Mouse (Mus musculus): ENCODE measurements around the gene Ppil2.

The Ppil2 gene

GRCm38 (mm10) chr16:17096938-17097337, 14.1 kb downstream of the Ppil2 start:
- no peak for DNase-seq

DNA sequence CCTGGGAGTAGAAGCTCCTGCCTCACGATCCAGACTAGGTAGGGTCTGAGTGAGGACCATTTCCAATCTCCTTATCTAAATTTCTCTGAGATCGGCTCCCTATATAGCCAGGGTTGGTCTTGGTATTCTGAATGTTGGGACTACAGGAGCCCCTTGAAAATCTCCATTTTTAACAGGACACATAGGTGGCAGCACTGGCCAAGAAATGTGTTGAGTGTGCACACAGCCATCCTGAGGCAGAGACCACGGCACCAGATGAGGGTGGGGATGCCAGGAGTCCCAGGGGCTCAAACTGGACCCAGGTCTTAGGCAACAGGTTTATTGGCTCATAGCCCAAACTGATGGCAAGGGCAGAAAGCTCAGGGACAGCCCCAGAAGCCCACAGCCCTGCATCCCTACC, 22.7 kb downstream of the Ppil2 start:
- peak in 1 of 2 experiments; percentile 17 for DNase-seq

- DNase-seq = no peak
Observed at GRCm38 (mm10) chr16:17086669-17087193, 24.3 kb downstream of the Ppil2 start.

- DNase-seq = no peak
Observed at GRCm38 (mm10) chr16:17086241-17086640, 24.8 kb downstream of the Ppil2 start.

DNA sequence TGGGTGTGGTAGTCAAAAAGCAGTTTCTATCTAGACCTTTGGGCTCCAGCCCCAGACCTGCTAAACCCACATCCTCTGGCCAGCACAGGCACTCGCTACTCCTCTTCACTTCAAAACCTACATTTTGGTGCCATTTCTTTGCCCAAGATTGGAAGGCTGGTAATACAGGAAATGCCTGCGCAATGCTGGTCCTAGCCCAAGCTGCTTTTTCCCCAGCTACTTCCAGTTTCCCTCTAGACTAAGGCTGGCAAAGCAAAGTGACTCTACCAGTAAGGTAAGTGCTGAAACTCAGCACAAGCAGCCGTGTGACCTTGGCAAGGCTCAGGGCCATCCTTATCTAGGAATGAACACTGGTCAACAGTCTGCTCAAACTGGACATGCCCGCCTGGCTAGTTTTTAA, 25.4 kb downstream of the Ppil2 start:
- DNase-seq = peak in 1 of 2 experiments; percentile 37

DNA sequence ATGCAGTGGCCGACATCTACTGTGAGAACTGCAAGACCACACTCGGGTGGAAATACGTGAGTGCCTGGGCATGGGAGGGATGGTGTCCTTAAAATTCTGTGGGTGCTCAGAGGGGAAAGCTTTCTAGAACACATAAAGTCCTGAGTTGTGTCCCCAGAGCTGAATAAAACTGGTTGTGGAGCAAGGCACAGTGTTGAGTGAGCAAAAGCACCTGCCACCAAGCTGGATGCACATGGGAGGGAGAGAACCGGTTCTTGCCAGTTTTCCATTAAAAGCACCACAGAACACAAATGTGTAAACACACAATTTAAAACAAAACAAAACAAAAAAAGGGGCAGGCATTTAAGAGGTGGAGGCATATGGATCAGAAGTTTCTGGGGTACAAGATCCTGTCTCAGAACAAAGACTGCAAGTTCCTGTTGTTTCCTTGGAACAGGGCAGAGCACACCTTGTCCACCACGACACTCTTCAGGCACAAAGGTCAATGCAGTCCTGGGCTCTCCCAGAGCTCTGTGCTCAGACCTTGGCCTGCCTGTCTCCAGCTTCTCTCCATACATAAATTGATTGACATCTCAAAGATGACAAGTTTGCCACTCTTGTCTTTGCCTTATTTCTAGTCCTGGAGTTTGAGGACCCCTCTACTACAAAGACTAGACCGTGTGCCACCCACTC, 28.8 kb downstream of the Ppil2 start:
- peak; percentile 51 to 75 for DNase-seq

DNA sequence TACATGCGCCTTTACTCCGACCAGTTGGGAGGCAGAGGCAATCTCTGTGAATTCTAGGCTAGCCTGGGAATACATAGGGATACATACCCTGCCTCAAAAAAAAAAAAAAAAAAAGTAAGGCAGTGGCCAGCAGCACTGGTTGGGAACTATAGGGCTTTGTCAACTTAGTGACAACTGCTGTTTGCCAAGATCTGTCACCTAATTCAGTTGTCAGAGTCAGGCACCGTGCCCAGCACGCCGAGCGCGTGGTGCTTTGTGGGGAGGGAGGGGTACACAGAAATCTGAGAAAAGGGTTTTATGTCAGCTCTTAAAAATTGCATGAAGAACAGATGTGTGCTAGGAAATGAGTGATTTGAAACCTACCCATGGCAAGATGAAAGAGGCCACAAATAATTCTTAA, 33.0 kb downstream of the Ppil2 start:
- DNase-seq = peak; percentile 69 to 90

DNA sequence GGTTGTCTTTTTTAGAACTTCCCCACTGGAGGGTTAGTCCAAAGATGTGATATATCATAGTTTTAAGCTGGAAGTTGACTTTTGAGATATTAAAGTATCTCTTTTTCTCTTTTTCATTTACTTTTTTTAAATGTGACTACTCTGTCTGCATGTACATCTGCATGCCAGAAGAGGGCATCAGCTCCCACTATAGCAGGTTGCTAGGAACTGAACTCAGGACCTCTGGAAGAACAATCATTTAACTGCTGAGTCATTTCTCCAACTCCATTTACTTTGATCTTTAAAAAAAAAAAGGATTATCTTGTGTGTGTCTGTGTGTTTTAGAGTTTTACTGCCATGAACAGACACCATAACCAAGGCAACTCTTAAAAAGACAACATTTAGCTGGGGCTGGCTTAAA, 34.2 kb downstream of the Ppil2 start:
- DNase-seq = no peak

- DNase-seq = no peak
Observed at GRCm38 (mm10) chr16:17076301-17076700, 34.8 kb downstream of the Ppil2 start.

DNA sequence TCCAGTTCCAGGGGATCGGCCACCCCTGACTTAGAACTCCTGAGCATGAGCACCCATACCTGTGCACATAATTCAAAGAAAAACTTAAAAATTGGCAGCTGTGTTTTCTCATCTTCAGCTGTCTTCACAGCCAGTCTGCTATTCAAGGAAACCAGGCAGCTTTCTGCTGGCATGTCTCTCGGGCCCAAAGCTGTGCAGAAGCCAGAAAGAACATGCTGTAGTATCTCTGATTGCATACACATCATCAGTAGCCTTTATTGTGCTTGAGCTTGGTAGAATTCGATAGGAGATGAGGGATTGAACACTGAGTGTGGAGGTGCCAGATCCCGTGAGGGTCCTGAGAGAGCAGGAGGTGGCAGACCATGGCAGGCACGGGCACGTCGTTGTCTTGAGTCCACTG, 38.1 kb downstream of the Ppil2 start:
- DNase-seq = no peak

GRCm38 (mm10) chr16:17070716-17071115, 40.3 kb downstream of the Ppil2 start:
- DNase-seq = no peak

GRCm38 (mm10) chr16:17069511-17070443, 41.3 kb downstream of the Ppil2 start, which contains the start of gene Ypel1:
Ypel1 (plus strand) TSS chr16:17069696.
- DNase-seq = peak; percentile 91 to 92

- no peak for DNase-seq
Observed at GRCm38 (mm10) chr16:17067552-17067951, 43.5 kb downstream of the Ppil2 start.

- no peak for DNase-seq
Observed at GRCm38 (mm10) chr16:17062338-17062737, 48.7 kb downstream of the Ppil2 start.

GRCm38 (mm10) chr16:17055584-17055983, 55.5 kb downstream of the Ppil2 start:
- no peak for DNase-seq

DNA sequence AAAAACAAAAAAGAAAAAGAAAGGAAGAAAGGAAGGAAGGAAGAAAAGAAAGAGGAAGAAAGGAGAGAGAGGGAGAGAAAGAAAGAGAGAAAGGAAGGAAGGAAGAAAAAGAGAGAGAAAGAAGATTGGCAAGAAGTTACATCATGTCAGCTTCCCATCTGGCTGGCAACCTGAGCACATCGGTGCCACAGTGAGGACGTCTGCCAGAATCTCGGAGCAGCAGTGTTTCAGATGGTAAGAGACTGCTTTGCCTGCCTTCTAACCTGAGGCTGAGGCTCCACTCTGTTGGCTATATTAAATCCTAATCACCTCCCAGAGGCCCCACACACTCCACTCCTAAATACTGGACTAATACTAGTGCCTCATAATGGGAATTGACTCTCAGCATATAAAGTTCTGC, 57.2 kb downstream of the Ppil2 start:
- no peak for DNase-seq

GRCm38 (mm10) chr16:17052087-17052486, 59.0 kb downstream of the Ppil2 start:
- DNase-seq = no peak

GRCm38 (mm10) chr16:17049886-17050285, 61.2 kb downstream of the Ppil2 start:
- DNase-seq = no peak

GRCm38 (mm10) chr16:17045287-17045686, 65.8 kb downstream of the Ppil2 start:
- DNase-seq = no peak

DNA sequence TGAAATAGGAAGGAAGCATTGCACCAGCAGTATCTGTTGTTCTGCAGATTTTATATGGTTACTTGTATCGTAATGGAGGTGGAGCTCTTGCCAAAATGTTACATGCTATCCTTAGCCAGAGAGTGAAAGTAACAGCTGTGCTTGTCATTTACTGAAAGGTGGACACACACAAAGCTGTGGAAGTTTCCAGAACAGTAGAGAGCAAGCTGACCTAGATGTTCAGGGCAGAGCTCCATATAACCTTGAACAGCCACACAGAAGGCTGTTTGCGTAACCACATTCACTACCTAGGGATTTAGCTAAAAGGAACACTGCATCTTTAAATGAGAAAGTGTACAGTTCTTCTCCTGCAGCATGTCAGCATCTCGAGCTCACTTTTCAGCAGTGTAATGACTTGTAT, 66.7 kb downstream of the Ppil2 start:
- DNase-seq = no peak

DNA sequence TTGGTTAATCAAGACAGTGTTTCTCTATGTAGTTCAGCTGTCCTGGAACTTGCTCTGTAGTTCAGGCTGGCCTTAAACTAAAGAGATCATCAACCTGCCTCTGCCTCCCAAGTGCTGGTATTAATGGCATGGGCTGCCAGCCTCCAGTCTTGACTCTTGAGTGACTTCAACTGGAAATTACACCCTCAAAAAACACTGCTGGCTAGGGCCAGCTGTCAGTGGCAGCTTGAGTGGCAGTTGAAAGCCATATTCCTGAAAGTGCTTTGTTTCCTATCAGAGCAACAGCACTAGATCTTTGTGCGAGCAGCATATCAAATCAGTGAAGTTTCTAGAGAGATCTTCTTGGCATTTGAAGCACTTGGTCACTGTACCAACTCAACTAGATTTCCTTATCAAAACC, 69.6 kb downstream of the Ppil2 start:
- DNase-seq = no peak

- DNase-seq = no peak
Observed at GRCm38 (mm10) chr16:17040716-17041115, 70.3 kb downstream of the Ppil2 start.
